Mouse (Mus musculus): ENCODE measurements around the gene Anxa7. TPM values are rescaled to one million over a fixed set of nuclear protein-coding genes. Genes with fewer than 3 reads are reported as not detected.

Gene Anxa7
- polyA plus RNA-seq, 1 experiment, result 121 TPM

DNA sequence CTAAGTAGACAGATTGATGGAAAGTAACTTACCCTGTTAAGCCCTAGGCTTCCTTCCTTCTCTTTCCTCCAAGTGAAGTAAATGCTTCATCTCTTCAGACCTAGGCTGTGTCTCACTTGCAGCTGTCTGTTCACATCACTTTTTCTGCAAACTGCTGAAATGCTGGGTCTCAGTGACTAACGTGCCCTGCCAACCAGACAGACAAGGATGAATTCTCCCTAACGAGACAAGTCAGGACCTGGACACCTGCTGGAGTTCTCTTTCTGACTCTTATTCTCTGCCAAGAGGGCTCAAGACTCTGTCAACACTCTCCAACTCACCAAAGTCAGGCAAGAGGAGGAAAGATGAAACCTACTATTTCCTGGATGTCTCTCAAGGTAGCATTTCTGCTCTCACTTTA is 16.7 kb upstream of the Anxa7 start, which contains the start of gene Mss51:
Mss51 (minus strand) TSS at position 299 of the 400 bp plus-strand sequence.
- Histone ChIP-seq H3K4me3 (ENCODE audit: low read depth, low read length) (no peak within 1 kb of the TSS), H3K27ac (ENCODE audit: insufficient read depth, low read length) (no peak within 1 kb of the TSS), H3K9me3 (replicated peaks; ENCODE audit: control insufficient read depth, insufficient read depth, low read length, poor library complexity, severe bottlenecking) (no peaks in the 10 kb centered on the region), H3K9ac (ENCODE audit: low read depth, poor library complexity, severe bottlenecking) (no peak within 1 kb of the TSS), H3K36me3 (ENCODE audit: control insufficient read depth, insufficient read depth, low read length, poor library complexity, severe bottlenecking) (peaks cover 11% of the 10 kb centered on the region), H3K4me1 (ENCODE audit: control insufficient read depth, insufficient read depth, low read length) (no peaks in the 10 kb centered on the region), H3K27me3 (ENCODE audit: control insufficient read depth, insufficient read depth, low read length, poor library complexity, severe bottlenecking) (no peaks in the 10 kb centered on the region)
- TF ChIP-seq POLR2A (IDR thresholded peaks at IDR 0.05; ENCODE audit: insufficient read depth, low read length), result no peak
- no peak for TF ChIP-seq CTCF (IDR thresholded peaks at IDR 0.05; ENCODE audit: low read depth, low read length)
- no peak for TF ChIP-seq EP300 (IDR thresholded peaks at IDR 0.05; ENCODE audit: insufficient read depth, low read depth, low read length)

DNA sequence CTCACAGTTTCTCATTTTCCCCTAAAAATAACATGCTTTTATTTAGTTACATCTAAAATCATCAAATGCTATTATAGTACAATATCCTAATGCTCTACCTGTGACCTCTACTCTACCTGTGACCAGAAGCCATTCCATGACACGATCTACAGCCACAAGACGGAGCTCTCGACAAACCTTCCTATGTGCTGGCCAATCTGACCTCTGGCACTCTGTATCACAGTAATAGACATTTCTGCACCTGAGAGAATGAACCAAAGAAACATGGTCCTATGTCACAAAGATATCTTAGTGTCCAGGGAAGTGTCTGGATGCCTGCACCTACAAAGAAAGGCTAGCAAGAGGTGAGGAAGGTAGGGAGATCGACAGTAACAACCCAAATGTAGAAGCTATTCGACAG is 6.1 kb upstream of the Anxa7 start:
- peaks cover 2% of the 10 kb centered on the region; the same call in 1 of the 2 replicates for H3K36me3 ChIP-seq (ENCODE audit: control insufficient read depth, insufficient read depth, low read length, poor library complexity, severe bottlenecking)
- no peak overlapping the region for H3K27ac ChIP-seq (ENCODE audit: insufficient read depth, low read length)
- no peak overlapping the region for H3K9ac ChIP-seq (ENCODE audit: low read depth, poor library complexity, severe bottlenecking)
- TF ChIP-seq CTCF (IDR thresholded peaks at IDR 0.05; ENCODE audit: low read depth, low read length), result no peak
- no peak for TF ChIP-seq EP300 (IDR thresholded peaks at IDR 0.05; ENCODE audit: insufficient read depth, low read depth, low read length)
- TF ChIP-seq POLR2A (IDR thresholded peaks at IDR 0.05; ENCODE audit: insufficient read depth, low read length), result no peak
- H3K4me3 ChIP-seq (ENCODE audit: low read depth, low read length), result no peak overlapping the region
- H3K9me3 ChIP-seq (replicated peaks; ENCODE audit: control insufficient read depth, insufficient read depth, low read length, poor library complexity, severe bottlenecking), result no peaks in the 10 kb centered on the region
- H3K27me3 ChIP-seq (ENCODE audit: control insufficient read depth, insufficient read depth, low read length, poor library complexity, severe bottlenecking), result no peaks in the 10 kb centered on the region
- H3K4me1 ChIP-seq (ENCODE audit: control insufficient read depth, insufficient read depth, low read length), result peaks cover 2% of the 10 kb centered on the region

DNA sequence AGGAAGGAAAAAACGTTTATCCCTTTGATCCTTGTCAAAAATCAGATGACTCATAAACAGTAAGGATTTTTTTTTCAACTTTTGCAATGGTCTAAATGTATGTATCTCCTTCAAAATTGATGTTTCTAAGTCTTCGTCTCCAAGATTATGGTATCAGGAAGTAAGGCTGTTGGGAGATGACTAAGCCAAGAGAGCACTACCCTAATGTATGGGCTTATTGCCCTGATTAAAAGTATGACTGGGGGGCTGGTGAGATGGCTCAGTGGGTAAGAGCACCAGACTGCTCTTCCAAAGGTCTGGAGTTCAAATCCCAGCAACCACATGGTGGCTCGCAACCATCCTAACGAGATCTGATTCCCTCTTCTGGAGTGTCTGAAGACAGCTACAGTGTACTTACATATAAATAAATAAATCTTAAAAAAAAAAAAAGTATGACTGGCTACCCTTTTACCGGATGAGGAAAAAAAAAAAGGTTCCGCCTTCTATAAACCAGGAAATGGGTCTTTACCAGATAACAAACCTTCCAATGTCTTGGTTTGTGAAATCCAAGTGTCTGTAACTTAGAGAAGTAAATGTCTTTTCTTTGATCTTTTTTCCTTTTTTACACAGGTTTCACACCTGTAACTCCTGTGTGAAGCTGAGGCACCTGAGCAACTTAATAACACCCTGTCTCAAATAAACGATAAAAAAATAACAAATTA is 2.3 kb upstream of the Anxa7 start:
- TF ChIP-seq POLR2A (IDR thresholded peaks at IDR 0.05; ENCODE audit: insufficient read depth, low read length) (no peak), EP300 (IDR thresholded peaks at IDR 0.05; ENCODE audit: insufficient read depth, low read depth, low read length) (no peak), CTCF (IDR thresholded peaks at IDR 0.05; ENCODE audit: low read depth, low read length) (no peak)
- Histone ChIP-seq H3K27ac (ENCODE audit: insufficient read depth, low read length) (no peak overlapping the region), H3K36me3 (ENCODE audit: control insufficient read depth, insufficient read depth, low read length, poor library complexity, severe bottlenecking) (no peaks in the 10 kb centered on the region; the same call in 1 of the 2 replicates), H3K4me1 (ENCODE audit: control insufficient read depth, insufficient read depth, low read length) (peaks cover 4% of the 10 kb centered on the region), H3K9me3 (replicated peaks; ENCODE audit: control insufficient read depth, insufficient read depth, low read length, poor library complexity, severe bottlenecking) (no peaks in the 10 kb centered on the region), H3K9ac (ENCODE audit: low read depth, poor library complexity, severe bottlenecking) (no peak overlapping the region), H3K4me3 (ENCODE audit: low read depth, low read length) (no peak overlapping the region), H3K27me3 (ENCODE audit: control insufficient read depth, insufficient read depth, low read length, poor library complexity, severe bottlenecking) (no peaks in the 10 kb centered on the region)

DNA sequence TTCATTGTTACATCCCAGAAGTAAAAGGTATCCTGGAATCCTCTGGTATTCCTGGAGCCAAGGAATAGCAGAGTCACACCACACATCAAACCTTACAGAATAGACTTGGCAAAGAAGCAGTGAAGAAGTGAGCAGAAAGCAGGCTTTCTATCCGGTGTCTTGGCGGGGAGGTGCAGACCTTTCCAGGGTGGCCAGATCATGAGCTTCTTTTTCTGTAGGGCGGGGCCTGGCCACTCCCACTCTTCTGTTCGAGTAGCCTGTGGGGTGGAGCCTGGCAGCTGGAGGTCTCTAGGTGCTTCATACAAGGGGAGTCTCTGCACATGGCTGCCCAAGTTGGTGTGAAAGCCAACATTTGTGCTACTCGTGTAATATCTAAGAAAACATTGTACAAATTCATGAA is 1.3 kb upstream of the Anxa7 start:
- Histone ChIP-seq H3K9me3 (replicated peaks; ENCODE audit: control insufficient read depth, insufficient read depth, low read length, poor library complexity, severe bottlenecking) (no peaks in the 10 kb centered on the region), H3K27ac (ENCODE audit: insufficient read depth, low read length) (no peak overlapping the region), H3K4me1 (ENCODE audit: control insufficient read depth, insufficient read depth, low read length) (peaks cover 4% of the 10 kb centered on the region), H3K36me3 (ENCODE audit: control insufficient read depth, insufficient read depth, low read length, poor library complexity, severe bottlenecking) (no peaks in the 10 kb centered on the region; the same call in 1 of the 2 replicates), H3K27me3 (ENCODE audit: control insufficient read depth, insufficient read depth, low read length, poor library complexity, severe bottlenecking) (no peaks in the 10 kb centered on the region), H3K9ac (ENCODE audit: low read depth, poor library complexity, severe bottlenecking) (no peak overlapping the region), H3K4me3 (ENCODE audit: low read depth, low read length) (no peak overlapping the region)
- TF ChIP-seq CTCF (IDR thresholded peaks at IDR 0.05; ENCODE audit: low read depth, low read length), result no peak
- TF ChIP-seq EP300 (IDR thresholded peaks at IDR 0.05; ENCODE audit: insufficient read depth, low read depth, low read length), result no peak
- no peak for TF ChIP-seq POLR2A (IDR thresholded peaks at IDR 0.05; ENCODE audit: insufficient read depth, low read length)

DNA sequence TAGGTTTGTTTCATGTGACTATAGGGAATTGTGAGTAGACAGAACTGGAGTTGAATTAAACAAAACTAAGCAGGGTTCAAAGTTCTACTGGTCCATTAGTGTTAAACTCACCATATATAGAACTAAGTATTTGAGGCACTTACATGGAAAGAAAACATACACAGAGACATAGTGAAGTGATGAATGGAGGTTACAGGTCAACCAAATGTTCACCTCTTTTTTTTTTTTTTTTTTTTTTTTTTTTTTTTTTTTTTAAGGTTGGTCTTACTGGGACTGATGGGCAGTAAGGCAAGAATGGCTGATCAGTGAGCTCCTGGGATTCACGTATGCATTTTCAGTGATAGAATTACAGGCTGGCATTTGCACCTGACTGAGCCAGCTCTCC is 254 bp upstream of the Anxa7 start:
- Histone ChIP-seq H3K27ac (ENCODE audit: insufficient read depth, low read length) (peak overlapping the region; percentile 25; the same call in 1 of the 2 replicates), H3K4me3 (ENCODE audit: low read depth, low read length) (no peak overlapping the region), H3K36me3 (ENCODE audit: control insufficient read depth, insufficient read depth, low read length, poor library complexity, severe bottlenecking) (no peaks in the 10 kb centered on the region; the same call in 1 of the 2 replicates), H3K27me3 (ENCODE audit: control insufficient read depth, insufficient read depth, low read length, poor library complexity, severe bottlenecking) (no peaks in the 10 kb centered on the region), H3K9me3 (replicated peaks; ENCODE audit: control insufficient read depth, insufficient read depth, low read length, poor library complexity, severe bottlenecking) (no peaks in the 10 kb centered on the region), H3K4me1 (ENCODE audit: control insufficient read depth, insufficient read depth, low read length) (peaks cover 6% of the 10 kb centered on the region), H3K9ac (ENCODE audit: low read depth, poor library complexity, severe bottlenecking) (0 out of 2 replicates have a peak overlapping the region, but pooled peaks have one; percentile 18)
- no peak for TF ChIP-seq EP300 (IDR thresholded peaks at IDR 0.05; ENCODE audit: insufficient read depth, low read depth, low read length)

DNA sequence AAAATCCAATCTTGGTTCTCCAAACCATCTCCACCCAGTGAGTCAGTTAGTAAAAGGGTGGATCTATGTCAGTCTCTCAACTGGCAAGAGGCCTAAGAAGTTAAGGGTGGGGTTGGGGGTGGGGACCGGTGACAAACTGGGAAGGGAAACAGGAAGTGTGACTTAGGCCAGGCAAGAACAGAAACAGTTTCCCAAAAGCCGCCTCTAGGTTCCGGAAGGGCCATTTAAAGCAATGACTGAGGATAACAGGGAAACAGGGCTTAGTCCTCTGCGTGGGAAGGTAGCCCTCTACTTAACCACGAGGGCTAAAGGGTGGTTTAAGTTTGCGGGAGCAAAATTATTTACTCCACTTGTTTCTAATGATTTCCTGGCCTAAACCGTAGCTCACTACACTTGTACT is 1.1 kb downstream of the Anxa7 start:
- H3K9me3 ChIP-seq (replicated peaks; ENCODE audit: control insufficient read depth, insufficient read depth, low read length, poor library complexity, severe bottlenecking), result no peaks in the 10 kb centered on the region
- no peaks in the 10 kb centered on the region for H3K36me3 ChIP-seq (ENCODE audit: control insufficient read depth, insufficient read depth, low read length, poor library complexity, severe bottlenecking)
- H3K27me3 ChIP-seq (ENCODE audit: control insufficient read depth, insufficient read depth, low read length, poor library complexity, severe bottlenecking), result no peaks in the 10 kb centered on the region
- peaks cover 6% of the 10 kb centered on the region for H3K4me1 ChIP-seq (ENCODE audit: control insufficient read depth, insufficient read depth, low read length)
- H3K27ac ChIP-seq (ENCODE audit: insufficient read depth, low read length), result peak overlapping the region; percentile 77
- TF ChIP-seq CTCF (IDR thresholded peaks at IDR 0.05; ENCODE audit: low read depth, low read length), result no peak
- TF ChIP-seq EP300 (IDR thresholded peaks at IDR 0.05; ENCODE audit: insufficient read depth, low read depth, low read length), result 0 out of 2 replicates have a peak, but pooled peaks have one; percentile 43
- TF ChIP-seq POLR2A (IDR thresholded peaks at IDR 0.05; ENCODE audit: insufficient read depth, low read length), result no peak
- H3K9ac ChIP-seq (ENCODE audit: low read depth, poor library complexity, severe bottlenecking), result peak overlapping the region; percentile 62
- H3K4me3 ChIP-seq (ENCODE audit: low read depth, low read length), result peak overlapping the region; percentile 71
